Mouse (Mus musculus): ENCODE measurements around the gene Pdcd4. TPM values are rescaled to one million over a fixed set of nuclear protein-coding genes. Genes with fewer than 3 reads are reported as not detected.
"Not testable (repeated sequence)": the region's sequence is repeated elsewhere in the genome, so short reads cannot be mapped to it uniquely, and the experiment has no call there.

Pdcd4 gene
- total RNA-seq, 2 experiments from 2014 or later = 137 to 288 TPM

- ATAC-seq (replicated peaks; ENCODE audit: low FRiP score, low TSS enrichment, poor library complexity, severe bottlenecking) = no peak
Observed at GRCm38 (mm10) chr19:53898046-53898445, 6.0 kb downstream of the Pdcd4 start.

- no peak for ATAC-seq (replicated peaks; ENCODE audit: low FRiP score, low TSS enrichment, poor library complexity, severe bottlenecking)
Observed at GRCm38 (mm10) chr19:53898498-53898897, 6.5 kb downstream of the Pdcd4 start.

- ATAC-seq (replicated peaks; ENCODE audit: low FRiP score, low TSS enrichment, poor library complexity, severe bottlenecking) = no peak
Observed at GRCm38 (mm10) chr19:53898970-53899900, 7.2 kb downstream of the Pdcd4 start.

GRCm38 (mm10) chr19:53899941-53900610 lies 8.0 kb downstream of the Pdcd4 start:
- ATAC-seq (replicated peaks; ENCODE audit: low FRiP score, low TSS enrichment, poor library complexity, severe bottlenecking) = no peak

- peak; percentile 50 for ATAC-seq (replicated peaks; ENCODE audit: low FRiP score, low TSS enrichment, poor library complexity, severe bottlenecking)
Observed at GRCm38 (mm10) chr19:53901931-53902738, 10.1 kb downstream of the Pdcd4 start.

- peak; percentile 88 for ATAC-seq (replicated peaks; ENCODE audit: low FRiP score, low TSS enrichment, poor library complexity, severe bottlenecking)
Observed at GRCm38 (mm10) chr19:53902739-53903487, 10.9 kb downstream of the Pdcd4 start.

- peak; percentile 24 for ATAC-seq (replicated peaks; ENCODE audit: low FRiP score, low TSS enrichment, poor library complexity, severe bottlenecking)
Observed at GRCm38 (mm10) chr19:53903507-53904321, 11.7 kb downstream of the Pdcd4 start.

GRCm38 (mm10) chr19:53904833-53905480 lies 12.9 kb downstream of the Pdcd4 start:
- no peak for ATAC-seq (replicated peaks; ENCODE audit: low FRiP score, low TSS enrichment, poor library complexity, severe bottlenecking)

GRCm38 (mm10) chr19:53906033-53906702 lies 14.1 kb downstream of the Pdcd4 start:
- ATAC-seq (replicated peaks; ENCODE audit: low FRiP score, low TSS enrichment, poor library complexity, severe bottlenecking) = no peak

GRCm38 (mm10) chr19:53906703-53907070 lies 14.7 kb downstream of the Pdcd4 start:
- not testable (repeated sequence) for ATAC-seq (replicated peaks; ENCODE audit: low FRiP score, low TSS enrichment, poor library complexity, severe bottlenecking)

GRCm38 (mm10) chr19:53914950-53915349 lies 22.9 kb downstream of the Pdcd4 start:
- ATAC-seq (replicated peaks; ENCODE audit: low FRiP score, low TSS enrichment, poor library complexity, severe bottlenecking) = no peak

- no peak for ATAC-seq (replicated peaks; ENCODE audit: low FRiP score, low TSS enrichment, poor library complexity, severe bottlenecking)
Observed at GRCm38 (mm10) chr19:53919541-53919940, 27.5 kb downstream of the Pdcd4 start.

- ATAC-seq (replicated peaks; ENCODE audit: low FRiP score, low TSS enrichment, poor library complexity, severe bottlenecking) = not testable (repeated sequence)
Observed at GRCm38 (mm10) chr19:53921996-53922395, 30.0 kb downstream of the Pdcd4 start.

- ATAC-seq (replicated peaks; ENCODE audit: low FRiP score, low TSS enrichment, poor library complexity, severe bottlenecking) = peak; percentile 92
Observed at GRCm38 (mm10) chr19:53925338-53925751, 33.3 kb downstream of the Pdcd4 start.

GRCm38 (mm10) chr19:53926705-53927104 lies 34.7 kb downstream of the Pdcd4 start:
- ATAC-seq (replicated peaks; ENCODE audit: low FRiP score, low TSS enrichment, poor library complexity, severe bottlenecking) = no peak

GRCm38 (mm10) chr19:53929218-53929617 lies 37.2 kb downstream of the Pdcd4 start:
- no peak for ATAC-seq (replicated peaks; ENCODE audit: low FRiP score, low TSS enrichment, poor library complexity, severe bottlenecking)

GRCm38 (mm10) chr19:53933050-53933449 lies 41.0 kb downstream of the Pdcd4 start:
- no peak for ATAC-seq (replicated peaks; ENCODE audit: low FRiP score, low TSS enrichment, poor library complexity, severe bottlenecking)
